Mouse (Mus musculus) retina, embryonic 14.5 days (tissue): ENCODE data around the gene S100a9.

Source experiments
- DNase-seq: peaks from one replicate; pipeline ENCODE4 v3.0.0-alpha.2; 2015; ENCODE audit warnings: low spot score

Gene S100a9

DNA sequence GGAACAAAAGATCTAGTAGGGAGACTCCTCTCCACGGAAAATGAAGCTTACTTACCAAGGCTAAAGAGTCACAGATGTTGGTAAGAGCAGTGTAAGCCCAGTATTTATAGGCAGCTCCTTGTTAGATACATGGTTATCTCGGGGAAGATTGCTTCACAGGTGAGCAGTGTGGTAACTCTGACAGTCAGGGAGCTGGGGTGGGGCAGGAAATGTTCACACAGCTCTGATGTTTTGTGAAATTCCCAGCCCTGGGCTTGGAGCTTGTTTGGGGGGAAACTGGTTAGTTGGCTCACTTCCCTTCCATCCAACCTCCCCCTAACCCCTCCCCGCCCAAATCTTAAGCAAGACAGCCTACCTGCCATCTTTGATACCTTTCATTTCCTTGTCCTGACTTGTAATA, at the start of gene S100a9:
Gene S100a9, minus strand, starts transcription at position 109 of the 400 bp plus-strand sequence.
- no peak for DNase-seq

DNA sequence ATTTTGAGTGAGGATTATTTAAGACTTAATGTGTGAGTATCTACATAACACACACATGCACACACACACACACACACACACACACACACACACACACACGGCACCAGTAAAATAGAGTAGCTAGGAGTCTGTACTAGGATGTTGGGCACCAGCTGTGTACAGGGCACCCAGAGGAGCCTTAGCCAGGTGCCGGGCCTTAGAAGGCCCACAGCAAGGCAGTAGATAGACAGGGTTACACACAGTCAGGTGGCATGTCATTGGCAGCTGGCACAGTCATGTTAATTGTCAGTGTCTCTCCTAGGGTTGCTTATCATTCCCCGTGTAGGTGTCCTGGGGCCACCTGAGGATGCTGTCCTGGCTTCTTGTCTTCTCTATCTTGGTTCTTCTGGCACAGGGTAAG, 31.1 kb upstream of the S100a9 start, which contains the start of gene Pglyrp4:
Gene Pglyrp4, plus strand, starts transcription at position 301 of the 400 bp plus-strand sequence.
- DNase-seq, result no peak

DNA sequence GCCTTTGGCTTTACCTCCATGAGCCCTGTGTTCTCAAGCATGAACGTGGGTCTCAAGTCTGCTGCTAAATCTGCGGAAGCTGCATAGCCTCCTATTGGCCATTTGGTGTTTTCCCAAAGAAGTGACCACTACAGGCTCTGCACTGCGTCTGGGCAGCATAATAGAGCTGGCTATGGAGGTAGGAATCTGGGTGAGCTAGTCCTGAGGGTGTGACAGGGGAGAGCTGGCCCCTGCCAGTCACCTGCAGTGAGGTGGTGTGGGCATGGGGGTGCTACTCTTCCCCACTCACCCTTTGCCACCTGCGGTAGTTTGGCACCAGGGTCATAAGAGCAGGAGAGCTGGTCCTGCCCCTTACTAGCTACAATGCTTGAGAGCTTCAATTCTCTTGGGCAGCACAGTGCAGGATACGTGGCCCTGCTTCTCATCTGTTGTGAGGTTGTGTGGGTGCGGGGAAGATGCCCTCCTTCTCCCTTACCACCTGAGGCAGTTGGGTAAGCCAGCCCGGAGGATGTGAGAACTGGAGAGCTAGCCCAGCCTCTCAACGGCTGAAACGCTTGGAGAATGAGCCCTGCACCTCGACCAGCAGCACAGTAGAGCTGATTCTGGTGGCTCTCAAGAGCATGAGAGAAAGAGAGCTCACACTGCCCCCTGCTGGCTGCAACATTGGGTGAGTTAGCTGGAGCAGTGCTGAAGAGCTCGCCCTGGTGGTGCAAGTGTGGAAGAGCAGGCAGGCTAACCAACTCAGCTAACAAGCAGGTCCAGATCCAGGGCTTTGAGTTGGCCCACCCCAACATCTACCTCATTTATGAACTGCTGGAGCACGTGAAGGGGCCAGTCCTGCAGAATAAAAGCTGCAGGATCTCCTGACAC, 14.3 kb upstream of the S100a9 start:
- DNase-seq, result peak; percentile 94

DNA sequence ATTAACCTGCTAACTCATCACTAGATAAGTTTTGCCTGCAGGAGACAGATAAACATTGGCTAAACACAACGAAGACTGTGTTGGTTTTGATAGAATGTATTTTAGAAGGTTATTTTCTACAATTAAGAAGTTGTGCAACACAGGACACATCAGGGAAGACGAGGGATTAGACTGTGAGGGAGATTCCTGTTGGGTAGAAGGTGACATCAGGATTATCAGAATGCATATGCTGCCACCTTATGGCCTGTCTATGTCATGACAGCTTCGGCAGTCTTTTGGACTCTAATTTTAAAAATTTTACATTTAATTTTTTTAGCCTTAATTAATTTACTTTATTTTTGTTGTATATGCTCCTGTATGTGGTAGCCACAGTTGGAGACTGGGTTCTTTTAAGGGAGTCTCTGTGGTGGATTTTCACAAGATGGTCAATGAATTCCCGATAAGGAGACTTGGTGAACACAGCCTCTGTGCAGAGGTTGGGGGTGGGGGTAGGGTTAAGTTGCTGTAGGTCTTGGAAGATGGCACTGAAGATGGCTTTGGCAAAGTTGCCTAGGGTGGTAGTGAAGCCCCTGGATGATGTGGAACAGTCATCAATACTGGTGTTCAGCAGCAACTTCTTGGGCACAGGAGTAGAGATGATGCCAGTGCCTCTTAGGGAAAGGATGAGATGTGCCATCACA, 13.1 kb upstream of the S100a9 start:
- peak; percentile 71 for DNase-seq

DNA sequence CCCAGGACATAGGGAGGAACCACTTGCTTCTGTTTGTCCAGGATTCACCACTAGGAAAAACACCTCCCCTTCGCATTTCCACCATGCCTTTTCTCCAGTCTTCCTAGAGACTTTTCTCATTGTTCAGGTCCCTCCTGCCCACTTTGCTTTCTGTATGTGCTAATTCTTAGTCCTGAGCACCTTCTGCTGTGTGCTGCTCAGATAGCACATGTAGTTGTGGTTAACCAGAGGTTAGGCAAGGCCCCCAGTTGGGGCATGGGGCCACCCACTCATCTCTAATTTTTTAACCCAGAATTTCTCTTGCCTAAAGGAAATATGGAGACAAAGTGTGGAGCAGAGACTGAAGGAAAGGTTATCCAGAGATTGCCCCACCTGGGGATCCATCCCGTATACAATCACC, 6.7 kb upstream of the S100a9 start:
- DNase-seq, result no peak

DNA sequence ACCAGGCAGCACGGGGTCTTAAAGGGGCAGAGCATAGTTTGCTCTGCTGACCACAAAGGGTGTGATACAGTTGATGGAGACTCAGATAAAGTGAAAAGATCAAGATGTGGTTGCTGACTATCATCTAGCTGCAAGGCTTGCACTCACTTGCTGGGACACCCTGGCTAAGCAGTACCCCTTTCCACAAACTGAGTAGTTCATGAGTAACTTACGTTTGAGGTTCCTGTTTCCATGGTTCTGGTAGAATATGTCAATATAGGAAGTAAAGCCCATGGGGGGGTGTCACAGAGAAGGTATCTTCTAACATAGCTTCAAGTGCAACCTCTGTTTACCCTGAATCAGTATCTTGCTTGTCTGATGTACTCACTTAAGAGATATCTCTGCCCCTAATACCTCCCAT, 2.0 kb downstream of the S100a9 start:
- DNase-seq, result no peak

DNA sequence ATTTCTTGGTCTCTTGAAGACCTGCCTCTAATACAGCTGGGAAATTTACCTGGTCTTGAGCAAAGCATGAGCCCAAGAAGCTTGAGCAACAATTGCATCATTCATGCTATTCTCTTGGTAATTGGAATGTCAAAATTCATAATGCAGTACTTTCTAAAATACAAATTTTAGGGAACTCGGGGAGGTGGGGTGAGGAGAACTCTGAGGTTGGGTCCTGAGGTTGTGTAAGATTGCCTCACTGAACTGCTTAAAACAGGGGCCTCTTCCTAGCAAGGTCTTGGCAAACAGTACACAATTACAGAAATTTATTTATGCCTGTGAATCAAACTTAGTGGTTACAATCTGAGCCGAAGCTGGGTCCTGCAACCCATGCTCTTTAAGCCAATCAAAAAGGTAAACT, 8.7 kb downstream of the S100a9 start:
- DNase-seq, result no peak

DNA sequence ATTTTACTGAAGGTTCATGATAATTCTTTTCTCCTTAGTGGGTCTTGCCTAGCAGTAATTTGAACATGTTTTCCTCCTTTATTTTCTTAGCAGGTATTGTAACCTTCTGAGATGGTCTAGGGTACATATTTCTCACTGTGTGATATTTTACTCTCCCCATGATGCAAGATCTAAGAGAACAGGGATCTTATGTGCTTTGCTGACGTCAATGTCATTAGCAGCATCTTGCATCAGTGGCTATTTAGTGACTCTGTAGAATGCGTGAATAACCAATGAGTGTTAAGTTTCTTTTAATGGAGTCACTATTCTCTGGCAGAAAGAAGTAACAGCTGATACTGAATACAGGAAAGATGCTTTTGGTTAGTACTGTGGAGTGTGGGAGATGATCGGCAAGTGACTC, 11.6 kb downstream of the S100a9 start:
- no peak for DNase-seq

DNA sequence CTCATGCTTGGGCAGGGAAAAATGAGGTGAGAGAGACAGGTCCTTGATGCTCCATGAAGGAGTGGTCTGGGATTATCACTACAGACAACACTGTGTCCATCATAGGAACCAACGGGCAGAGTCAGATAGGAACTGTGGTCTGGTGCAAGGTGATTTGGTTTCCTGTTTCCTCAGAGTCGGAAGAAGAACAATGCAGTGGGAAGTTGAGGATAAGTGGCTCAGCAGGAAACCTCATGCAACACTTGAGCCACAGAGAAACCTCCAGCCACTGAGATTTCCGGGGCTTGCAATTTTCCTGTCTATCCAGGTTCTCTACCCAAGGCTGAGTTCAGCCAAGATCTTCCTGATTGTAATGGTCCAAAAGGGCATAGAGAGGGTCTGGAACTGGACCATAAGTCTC, 16.9 kb downstream of the S100a9 start:
- no peak for DNase-seq

DNA sequence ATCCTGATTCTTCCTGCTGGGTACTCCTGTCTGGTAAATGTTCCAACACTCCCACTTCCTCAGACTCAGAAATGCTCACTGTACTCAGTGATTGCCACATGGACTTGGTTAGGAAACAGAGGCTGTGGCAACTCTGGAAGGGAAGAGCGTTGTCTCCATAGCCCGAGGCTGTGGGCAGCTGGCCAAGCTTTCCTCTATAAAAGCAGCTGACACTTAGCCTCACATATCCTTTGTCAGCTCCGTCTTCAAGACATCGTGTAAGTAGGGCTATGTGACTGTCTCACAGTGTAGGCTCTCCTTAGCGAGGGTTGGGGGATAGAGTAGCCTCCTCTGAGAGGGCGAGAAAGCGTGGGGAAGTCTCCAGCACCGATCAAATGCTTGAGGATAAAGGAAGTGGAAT, 26.7 kb downstream of the S100a9 start, which contains the start of gene S100a8:
Gene S100a8, plus strand, starts transcription at position 133 of the 400 bp plus-strand sequence.
- no peak for DNase-seq

DNA sequence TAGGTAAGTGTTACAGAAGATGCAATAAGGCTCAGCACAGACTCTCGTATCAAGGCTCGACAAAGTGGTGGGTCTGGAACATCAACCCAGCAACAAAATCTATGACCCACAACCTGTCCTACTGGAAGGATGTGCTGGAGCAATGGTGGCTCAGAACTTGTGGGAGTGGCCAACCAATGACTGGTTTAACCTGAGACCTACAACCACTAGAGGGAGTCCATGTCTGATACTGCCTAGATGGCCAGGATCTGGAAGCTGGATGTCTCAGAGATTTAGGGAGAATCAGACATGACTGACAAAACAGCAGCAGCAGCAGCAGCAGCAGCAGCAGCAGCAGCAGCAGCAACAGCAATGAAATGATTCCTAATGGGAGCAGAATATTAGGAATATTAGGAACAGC, 31.3 kb downstream of the S100a9 start:
- peak; percentile 50 for DNase-seq

DNA sequence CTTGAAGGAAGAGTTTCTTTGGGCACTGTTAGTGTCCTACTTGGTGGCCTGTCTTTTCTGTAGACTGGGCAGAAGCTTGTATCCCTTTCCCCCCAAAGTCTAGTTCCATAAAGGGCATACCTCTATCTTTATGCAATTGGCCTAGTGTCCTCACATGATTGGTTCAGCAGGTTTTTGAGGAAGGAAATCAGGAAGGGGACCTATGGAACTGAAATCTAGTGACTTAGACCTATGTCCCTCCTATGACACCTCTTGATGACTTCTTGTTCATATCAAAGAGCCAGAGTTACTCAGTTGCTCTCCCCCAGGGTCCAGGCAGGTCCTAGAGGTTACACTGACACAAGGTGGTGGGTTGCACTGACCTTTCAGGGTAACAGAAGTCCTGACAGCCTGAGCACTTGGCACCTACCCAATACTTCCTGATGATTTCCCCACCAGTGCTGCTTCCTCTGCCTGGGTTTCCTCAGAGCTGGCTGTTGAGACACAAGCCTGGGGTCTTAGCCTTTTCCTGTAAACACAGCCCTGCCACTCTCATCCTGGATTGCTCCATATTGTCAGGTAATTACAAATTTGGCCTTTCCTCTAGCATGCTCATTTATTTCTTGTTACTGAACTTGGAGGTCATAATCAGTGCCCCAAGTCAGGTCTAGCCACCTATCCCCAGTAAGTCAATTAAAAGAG, 36.0 kb downstream of the S100a9 start:
- no peak for DNase-seq

DNA sequence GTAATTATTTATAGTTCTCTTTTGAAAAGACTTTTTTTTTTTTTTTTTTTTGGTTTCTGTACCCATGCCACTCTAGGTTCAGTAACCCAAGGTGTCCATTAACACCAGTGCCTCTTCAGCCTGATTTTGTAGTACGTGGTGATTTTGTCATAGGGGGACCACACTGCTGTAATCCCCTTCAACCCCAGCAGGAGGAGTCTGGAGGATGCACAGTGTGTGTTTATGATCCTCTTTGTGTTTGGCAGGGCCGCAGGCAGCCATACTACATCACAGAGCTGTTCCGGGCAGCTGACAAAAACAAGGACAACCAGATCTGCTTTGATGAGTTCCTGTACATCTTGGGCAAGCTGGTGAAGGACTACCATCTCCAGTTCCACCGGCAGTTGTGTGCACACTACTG, 38.1 kb downstream of the S100a9 start:
- peak; percentile 12 for DNase-seq

DNA sequence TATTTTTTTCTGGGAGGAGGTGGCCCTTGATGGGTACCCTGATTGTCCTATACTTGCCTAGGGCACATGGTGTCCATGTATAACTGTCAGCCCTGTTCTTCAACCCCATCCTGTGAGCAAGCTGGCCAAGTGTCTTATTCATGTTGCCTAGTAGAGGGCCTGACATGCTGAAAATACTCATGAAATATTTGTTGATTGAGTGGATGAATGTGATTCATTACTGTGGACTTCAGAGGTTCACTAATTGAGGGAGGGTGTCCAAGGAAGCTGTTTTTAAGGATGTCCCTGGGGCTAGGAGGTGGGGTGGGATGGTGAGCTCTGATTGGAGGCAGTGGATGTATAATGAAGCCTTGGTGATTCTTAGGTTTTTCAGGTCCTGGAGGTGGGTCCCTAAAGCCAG, 41.8 kb downstream of the S100a9 start, which contains the start of gene S100a7a:
Gene S100a7a, plus strand, starts transcription at position 301 of the 400 bp plus-strand sequence.
- no peak for DNase-seq

DNA sequence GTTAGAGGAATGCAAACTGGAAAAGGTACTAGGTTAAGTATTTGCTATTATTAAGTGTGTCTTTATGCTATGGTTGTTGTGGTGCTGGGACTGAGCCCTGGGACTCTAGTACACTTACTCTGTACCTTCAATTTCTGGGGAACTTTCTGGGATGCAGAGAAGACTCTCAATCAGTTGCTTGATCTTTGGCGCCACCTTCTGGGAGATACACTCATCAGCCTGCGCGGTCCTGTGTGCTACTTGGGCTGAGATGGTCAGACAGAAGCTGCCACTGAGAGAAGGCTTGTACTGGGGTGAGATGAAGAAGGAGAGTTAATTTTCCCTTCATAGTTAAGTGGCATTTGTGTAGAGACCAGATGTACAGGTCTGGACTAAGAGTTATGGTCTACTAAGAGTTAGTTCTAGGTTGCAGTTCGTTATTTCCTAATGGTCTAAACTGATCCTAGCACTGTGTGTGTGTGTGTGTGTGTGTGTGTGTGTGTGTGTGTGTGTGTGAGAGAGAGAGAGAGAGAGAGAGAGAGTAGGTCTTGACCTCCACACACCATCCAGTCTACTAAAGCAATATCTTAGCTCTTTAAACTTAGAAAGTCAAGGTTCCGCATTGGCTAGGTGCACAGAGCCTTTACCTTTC, 42.5 kb downstream of the S100a9 start:
- DNase-seq, result peak; percentile 95

DNA sequence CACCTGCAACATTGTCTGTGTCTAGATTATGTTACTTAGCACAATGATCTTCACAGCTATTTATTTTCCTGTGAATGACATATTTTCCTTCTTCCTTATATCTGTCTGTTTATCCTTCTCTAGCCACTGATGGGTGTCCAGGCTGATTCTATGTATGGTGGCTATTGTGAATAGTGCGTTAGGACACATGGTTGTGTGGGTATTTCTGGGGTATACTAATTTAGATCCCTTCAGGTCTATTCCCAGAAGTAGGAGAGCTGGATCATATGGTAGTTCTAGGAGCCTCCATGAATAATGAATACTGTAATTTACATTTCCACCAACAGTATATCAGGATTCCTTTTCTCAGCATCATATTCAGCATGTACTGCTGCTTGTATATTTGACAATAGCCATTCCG, 45.7 kb downstream of the S100a9 start:
- DNase-seq, result no peak

DNA sequence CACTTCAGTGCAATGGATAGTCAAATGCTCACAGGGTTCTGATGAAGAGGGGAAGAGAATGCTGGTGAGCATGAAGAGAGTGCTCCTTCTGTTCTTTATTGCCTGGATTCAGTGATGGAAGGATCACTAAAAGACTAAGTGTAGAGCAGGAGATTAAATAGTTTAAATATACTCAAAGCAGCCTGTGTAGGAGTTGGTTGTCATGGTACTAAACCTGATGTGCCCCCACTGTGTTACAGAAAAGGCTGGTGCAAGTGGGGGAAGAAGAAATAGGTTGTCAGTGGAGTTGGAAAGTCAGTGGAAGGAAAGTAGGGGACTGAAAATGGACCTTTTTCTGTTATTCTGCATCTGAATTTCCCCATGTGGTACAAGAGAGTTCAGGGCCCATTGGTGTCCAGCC, 46.5 kb downstream of the S100a9 start:
- DNase-seq, result no peak

DNA sequence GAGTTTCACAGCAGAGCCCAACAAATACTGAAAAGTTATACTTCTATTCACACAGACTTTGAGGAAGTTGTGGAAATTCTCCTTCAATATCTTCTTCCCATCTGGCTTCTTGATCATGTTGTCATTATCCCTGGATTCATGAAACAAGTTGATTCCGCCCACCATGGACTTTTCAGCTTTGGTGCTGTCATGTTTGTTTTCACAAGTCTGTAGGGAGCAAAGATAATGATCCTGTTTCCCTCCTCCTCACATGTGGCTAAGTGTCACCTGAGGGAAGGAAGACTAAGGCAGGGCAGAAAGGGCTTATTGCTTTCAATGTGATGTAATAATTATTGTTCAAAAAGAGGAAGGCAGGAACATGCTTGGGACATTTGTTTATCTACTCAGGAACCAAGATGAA, 48.2 kb downstream of the S100a9 start:
- DNase-seq, result no peak

DNA sequence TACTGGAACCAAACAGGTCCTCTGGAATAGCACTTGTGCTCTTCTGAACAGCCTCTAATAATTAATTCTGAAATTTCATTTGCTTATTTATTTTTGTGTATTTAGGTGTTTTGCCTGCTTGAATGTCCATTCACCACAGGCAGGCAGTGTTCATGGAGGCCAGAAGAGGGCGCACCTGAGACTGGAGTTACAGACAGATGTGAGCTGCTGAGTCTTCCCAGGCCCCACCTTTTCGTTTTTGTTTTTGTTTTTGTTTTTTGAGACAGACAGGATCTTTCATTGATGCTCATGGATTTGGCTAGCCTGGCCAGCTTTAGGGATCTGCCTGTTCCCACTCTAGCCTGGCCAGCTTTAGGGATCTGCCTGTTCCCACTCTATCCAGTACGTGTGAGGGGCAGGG, 51.3 kb downstream of the S100a9 start:
- DNase-seq, result peak; percentile 43
